Mouse (Mus musculus) spleen, adult 12 weeks (tissue): ENCODE measurements around the gene Serpinb12.
"Not testable (repeated sequence)": the region's sequence is repeated elsewhere in the genome, so short reads cannot be mapped to it uniquely, and the experiment has no call there.

ENCODE experiments used
- DNase-seq: peaks from one replicate; pipeline ENCODE4 v3.0.0; 2022; ENCODE audit warnings: low spot score

The Serpinb12 gene

GRCm38 (mm10) chr1:106934265-106934664, at the start of gene Serpinb12:
TSS of gene Serpinb12 (plus strand) at chr1:106934449.
- DNase-seq: no peak

GRCm38 (mm10) chr1:106895142-106895541, 39.1 kb upstream of the Serpinb12 start:
- not testable (repeated sequence) for DNase-seq

GRCm38 (mm10) chr1:106901406-106901805, 32.8 kb upstream of the Serpinb12 start:
- no peak for DNase-seq

GRCm38 (mm10) chr1:106931954-106932353, 2.3 kb upstream of the Serpinb12 start:
- DNase-seq: no peak

- no peak for DNase-seq
Measured at GRCm38 (mm10) chr1:106933658-106934057, 591 bp upstream of the Serpinb12 start.

GRCm38 (mm10) chr1:106947217-106947616, 13.0 kb downstream of the Serpinb12 start:
- no peak for DNase-seq

- DNase-seq: no peak
Measured at GRCm38 (mm10) chr1:106959981-106960380, 25.7 kb downstream of the Serpinb12 start.

- DNase-seq: no peak
Measured at GRCm38 (mm10) chr1:106961023-106961422, 26.8 kb downstream of the Serpinb12 start.

GRCm38 (mm10) chr1:106980684-106981083, 46.4 kb downstream of the Serpinb12 start, which contains the start of gene Serpinb13:
TSS of gene Serpinb13 (plus strand) at chr1:106980984.
- DNase-seq: no peak

GRCm38 (mm10) chr1:106983092-106983491, 48.8 kb downstream of the Serpinb12 start:
- DNase-seq: no peak

GRCm38 (mm10) chr1:106983865-106984264, 49.6 kb downstream of the Serpinb12 start:
- DNase-seq: no peak

GRCm38 (mm10) chr1:107000424-107000823, 66.2 kb downstream of the Serpinb12 start:
- no peak for DNase-seq

GRCm38 (mm10) chr1:107001754-107002153, 67.5 kb downstream of the Serpinb12 start:
- DNase-seq: no peak

GRCm38 (mm10) chr1:107006316-107006715, 72.1 kb downstream of the Serpinb12 start:
- DNase-seq: no peak
